Mouse (Mus musculus) hindbrain, embryonic 10.5 days (tissue): Measurements from ENCODE around the gene Hpgds. TPM values are rescaled to one million over a fixed set of nuclear protein-coding genes. Genes with fewer than 3 reads are reported as not detected.

ENCODE experiments used
- DNase-seq: peaks from one replicate; pipeline ENCODE4 v3.0.0-alpha.2; 2017; ENCODE audit warnings: low spot score
- H3K27ac ChIP-seq: fragments of 300-500 bp; sonication (generic); 2 replicates; pipeline ENCODE4 v1.5.1; 2016; ENCODE audit warnings: mild to moderate bottlenecking, moderate library complexity
- H3K27me3 ChIP-seq: fragments of 300-500 bp; sonication (generic); 2 replicates; pipeline ENCODE4 v1.6.1; 2016; ENCODE audit warnings: mild to moderate bottlenecking; ENCODE audit not compliant: poor library complexity, insufficient read depth, severe bottlenecking
- H3K36me3 ChIP-seq: fragments of 300-500 bp; sonication (generic); 2 replicates; pipeline ENCODE4 v1.6.1; 2016; ENCODE audit warnings: mild to moderate bottlenecking, moderate library complexity
- H3K4me1 ChIP-seq: fragments of 300-500 bp; sonication (generic); replicated peaks from 2 replicates; pipeline ENCODE4 v1.6.1; 2016; ENCODE audit warnings: mild to moderate bottlenecking
- H3K4me3 ChIP-seq: fragments of 300-500 bp; sonication (generic); 2 replicates; pipeline ENCODE4 v1.5.1; 2016; ENCODE audit warnings: mild to moderate bottlenecking, moderate library complexity
- H3K9me3 ChIP-seq: fragments of 300-500 bp; sonication (generic); 2 replicates; pipeline ENCODE4 v1.6.1; 2016; ENCODE audit warnings: mild to moderate bottlenecking, moderate library complexity
- WGBS: fragments of 180-500 bp; shearing (Covaris S2); methylation state at CpG from one replicate; pipeline ENCODE4 v1.1.7; 2016; 5-methylcytosine and 5-hydroxymethylcytosine counted together
- polyA plus RNA-seq: library from polyadenylated mRNA; unstranded; fragments of >200 nt; fragmentation: Nextera tagmentation; extraction: Ambion mirVana; gene quantifications from 2 replicates; pipeline ENCODE4 v1.2.1, GENCODE M21; 2016

Gene Hpgds
- polyA plus RNA-seq = 7.2 and 10.6 TPM in 2 replicates

- Histone ChIP-seq H3K27ac (peak within 1 kb of the TSS; percentile 75), H3K36me3 (no peaks in the 10 kb centered on the region), H3K4me3 (peak within 1 kb of the TSS; percentile 28), H3K4me1 (peaks cover 31% of the 10 kb centered on the region), H3K27me3 (no peaks in the 10 kb centered on the region), H3K9me3 (no peaks in the 10 kb centered on the region)
- 35% methylated on average over 16 of the region's 16 CpGs for WGBS
- peak; percentile 20 for DNase-seq
These were observed at the start of gene Hpgds for GRCm38 (mm10) chr6:65144621-65145205. Hpgds (minus strand) TSS chr6:65144908.

- H3K4me3 ChIP-seq = no peak overlapping the region
- no peak overlapping the region; the same call in 1 of the 2 replicates for H3K27ac ChIP-seq
- no peaks in the 10 kb centered on the region for H3K9me3 ChIP-seq
- H3K27me3 ChIP-seq = no peaks in the 10 kb centered on the region
- 69% methylated on average over 5 of the region's 5 CpGs for WGBS
- H3K36me3 ChIP-seq = no peaks in the 10 kb centered on the region
- no peak for DNase-seq
- H3K4me1 ChIP-seq = no peaks in the 10 kb centered on the region
These were observed 20.3 kb upstream of the Hpgds start for GRCm38 (mm10) chr6:65164977-65165376.

- 88% methylated on average over 6 of the region's 6 CpGs for WGBS
- Histone ChIP-seq H3K27me3 (no peaks in the 10 kb centered on the region), H3K27ac (no peak overlapping the region), H3K4me3 (no peak overlapping the region), H3K4me1 (no peaks in the 10 kb centered on the region), H3K9me3 (no peaks in the 10 kb centered on the region), H3K36me3 (no peaks in the 10 kb centered on the region)
- no peak for DNase-seq
These were observed 19.4 kb upstream of the Hpgds start for GRCm38 (mm10) chr6:65164137-65164536.

- no peak overlapping the region for H3K27ac ChIP-seq
- no peaks in the 10 kb centered on the region for H3K9me3 ChIP-seq
- no peaks in the 10 kb centered on the region for H3K36me3 ChIP-seq
- H3K4me3 ChIP-seq = no peak overlapping the region
- DNase-seq = no peak
- no peaks in the 10 kb centered on the region for H3K4me1 ChIP-seq
- 76% methylated on average over 4 of the region's 4 CpGs for WGBS
- no peaks in the 10 kb centered on the region for H3K27me3 ChIP-seq
These were observed 14.8 kb upstream of the Hpgds start for GRCm38 (mm10) chr6:65159381-65159942.

- H3K4me3 ChIP-seq = no peak overlapping the region
- no peaks in the 10 kb centered on the region for H3K27me3 ChIP-seq
- H3K36me3 ChIP-seq = no peaks in the 10 kb centered on the region
- no peaks in the 10 kb centered on the region for H3K9me3 ChIP-seq
- 89% methylated on average over 4 of the region's 4 CpGs for WGBS
- no peaks in the 10 kb centered on the region for H3K4me1 ChIP-seq
- DNase-seq = no peak
- 0 out of 2 replicates have a peak overlapping the region, but pooled peaks have one; percentile 13 for H3K27ac ChIP-seq
These were observed 12.3 kb upstream of the Hpgds start for GRCm38 (mm10) chr6:65157042-65157441.

GRCm38 (mm10) chr6:65153570-65153969, 8.9 kb upstream of the Hpgds start:
- Histone ChIP-seq H3K27me3 (no peaks in the 10 kb centered on the region), H3K36me3 (no peaks in the 10 kb centered on the region), H3K4me1 (peaks cover 6% of the 10 kb centered on the region), H3K9me3 (no peaks in the 10 kb centered on the region), H3K4me3 (no peak overlapping the region), H3K27ac (no peak overlapping the region)
- 88% methylated on average over 3 of the region's 3 CpGs for WGBS
- no peak for DNase-seq

GRCm38 (mm10) chr6:65150703-65151102, 6.0 kb upstream of the Hpgds start:
- Histone ChIP-seq H3K9me3 (no peaks in the 10 kb centered on the region), H3K27ac (peak overlapping the region; percentile 67; the same call in 1 of the 2 replicates), H3K4me1 (peaks cover 6% of the 10 kb centered on the region), H3K4me3 (peak overlapping the region; percentile 35), H3K27me3 (no peaks in the 10 kb centered on the region), H3K36me3 (no peaks in the 10 kb centered on the region)
- peak; percentile 27 for DNase-seq
- 4% methylated on average over 22 of the region's 22 CpGs for WGBS

- peaks cover 28% of the 10 kb centered on the region for H3K4me1 ChIP-seq
- no peak for DNase-seq
- H3K27ac ChIP-seq = no peak overlapping the region
- no peaks in the 10 kb centered on the region for H3K36me3 ChIP-seq
- no peak overlapping the region for H3K4me3 ChIP-seq
- 88% methylated on average over 4 of the region's 4 CpGs for WGBS
- no peaks in the 10 kb centered on the region for H3K9me3 ChIP-seq
- no peaks in the 10 kb centered on the region for H3K27me3 ChIP-seq
These were observed 1.7 kb upstream of the Hpgds start for GRCm38 (mm10) chr6:65146363-65146762.

- no peak for DNase-seq
- 80% methylated on average over 1 of the region's 1 CpGs for whole genome bisulfite sequencing
- Histone ChIP-seq H3K36me3 (no peaks in the 10 kb centered on the region), H3K27me3 (no peaks in the 10 kb centered on the region), H3K27ac (no peak overlapping the region), H3K4me3 (no peak overlapping the region), H3K4me1 (peaks cover 42% of the 10 kb centered on the region), H3K9me3 (no peaks in the 10 kb centered on the region)
These were observed 2.4 kb downstream of the Hpgds start for GRCm38 (mm10) chr6:65142316-65142715.

- H3K4me3 ChIP-seq = no peak overlapping the region
- no peaks in the 10 kb centered on the region for H3K27me3 ChIP-seq
- WGBS = 72% methylated on average over 6 of the region's 6 CpGs
- H3K9me3 ChIP-seq = no peaks in the 10 kb centered on the region
- no peaks in the 10 kb centered on the region for H3K36me3 ChIP-seq
- peak overlapping the region; percentile 82 for H3K27ac ChIP-seq
- DNase-seq = no peak
- peaks cover 42% of the 10 kb centered on the region for H3K4me1 ChIP-seq
These were observed 3.9 kb downstream of the Hpgds start for GRCm38 (mm10) chr6:65140750-65141243.

GRCm38 (mm10) chr6:65140082-65140749, 4.5 kb downstream of the Hpgds start:
- DNase-seq = peak; percentile 27
- peak overlapping the region; percentile 82 for H3K27ac ChIP-seq
- WGBS = 38% methylated on average over 5 of the region's 5 CpGs
- H3K27me3 ChIP-seq = no peaks in the 10 kb centered on the region
- H3K36me3 ChIP-seq = no peaks in the 10 kb centered on the region
- peaks cover 42% of the 10 kb centered on the region for H3K4me1 ChIP-seq
- H3K4me3 ChIP-seq = no peak overlapping the region
- H3K9me3 ChIP-seq = no peaks in the 10 kb centered on the region

GRCm38 (mm10) chr6:65138243-65138642, 6.5 kb downstream of the Hpgds start:
- H3K27ac ChIP-seq = 0 out of 2 replicates have a peak overlapping the region, but pooled peaks have one; percentile 45
- H3K27me3 ChIP-seq = no peaks in the 10 kb centered on the region
- DNase-seq = no peak
- no peak overlapping the region for H3K4me3 ChIP-seq
- 91% methylated on average over 1 of the region's 1 CpGs for WGBS
- H3K36me3 ChIP-seq = 0 out of 2 replicates have a peak, but pooled peaks cover 4% of the 10 kb centered on the region
- peaks cover 24% of the 10 kb centered on the region for H3K4me1 ChIP-seq
- no peaks in the 10 kb centered on the region for H3K9me3 ChIP-seq

- no peaks in the 10 kb centered on the region for H3K27me3 ChIP-seq
- H3K4me3 ChIP-seq = no peak overlapping the region
- H3K9me3 ChIP-seq = no peaks in the 10 kb centered on the region
- 41% methylated on average over 2 of the region's 2 CpGs for WGBS
- DNase-seq = no peak
- 0 out of 2 replicates have a peak, but pooled peaks cover 4% of the 10 kb centered on the region for H3K36me3 ChIP-seq
- H3K4me1 ChIP-seq = peaks cover 24% of the 10 kb centered on the region
- peak overlapping the region; percentile 45; the same call in 1 of the 2 replicates for H3K27ac ChIP-seq
These were observed 6.9 kb downstream of the Hpgds start for GRCm38 (mm10) chr6:65137802-65138201.
